Mouse (Mus musculus) R1 (cell line): Measurements from ENCODE around the gene Troap.

ENCODE experiments used
- DNase-seq: peaks from one replicate; pipeline ENCODE4 v3.0.0-alpha.2; 2018; ENCODE audit warnings: low read depth, low spot score

Gene Troap

GRCm38 (mm10) chr15:99113396-99113975 is 39.1 kb downstream of the Troap start:
- DNase-seq: peak; percentile 92

GRCm38 (mm10) chr15:99114312-99115064 is 40.1 kb downstream of the Troap start:
- peak; percentile 69 for DNase-seq

- no peak for DNase-seq
Measured at GRCm38 (mm10) chr15:99115065-99115423, 40.7 kb downstream of the Troap start.

GRCm38 (mm10) chr15:99116539-99116938 is 42.2 kb downstream of the Troap start:
- DNase-seq: no peak

GRCm38 (mm10) chr15:99120814-99121213 is 46.4 kb downstream of the Troap start:
- DNase-seq: no peak

- no peak for DNase-seq
Measured at GRCm38 (mm10) chr15:99122642-99123041, 48.3 kb downstream of the Troap start.

GRCm38 (mm10) chr15:99125711-99126080 is 51.3 kb downstream of the Troap start, which contains the start of gene Spats2:
Gene Spats2 (plus strand): TSS chr15:99125916.
- no peak for DNase-seq

- DNase-seq: peak; percentile 89
Measured at GRCm38 (mm10) chr15:99126081-99126815, 51.9 kb downstream of the Troap start.

- DNase-seq: peak; percentile 48
Measured at GRCm38 (mm10) chr15:99126816-99127365, 52.5 kb downstream of the Troap start.

GRCm38 (mm10) chr15:99127851-99128522 is 53.6 kb downstream of the Troap start:
- DNase-seq: no peak

- DNase-seq: no peak
Measured at GRCm38 (mm10) chr15:99129441-99129840, 55.1 kb downstream of the Troap start.

- peak; percentile 68 for DNase-seq
Measured at GRCm38 (mm10) chr15:99129956-99130910, 55.9 kb downstream of the Troap start.
